Mouse (Mus musculus): ENCODE data around the gene Ptchd1.

The Ptchd1 gene

GRCm38 (mm10) chrX:155623701-155624281 is at the start of gene Ptchd1:
Ptchd1 (minus strand) TSS chrX:155623814.
- in situ Hi-C loops (cut with MseI, MboI) = no loop called here

- in situ Hi-C loops (cut with MseI, MboI) = no loop called here
Observed at GRCm38 (mm10) chrX:155657971-155658370, 34.4 kb upstream of the Ptchd1 start.

- in situ Hi-C loops (cut with MseI, MboI) = no loop called here
Observed at GRCm38 (mm10) chrX:155645975-155646374, 22.4 kb upstream of the Ptchd1 start.

GRCm38 (mm10) chrX:155643975-155644374 is 20.4 kb upstream of the Ptchd1 start:
- in situ Hi-C loops (cut with MseI, MboI) = no loop called here

- in situ Hi-C loops (cut with MseI, MboI) = no loop called here
Observed at GRCm38 (mm10) chrX:155625671-155626196, 2.1 kb upstream of the Ptchd1 start.

- in situ Hi-C loops (cut with MseI, MboI) = no loop called here
Observed at GRCm38 (mm10) chrX:155624895-155625294, 1.3 kb upstream of the Ptchd1 start.

- in situ Hi-C loops (cut with MseI, MboI) = no loop called here
Observed at GRCm38 (mm10) chrX:155624341-155624841, 777 bp upstream of the Ptchd1 start, which contains the start of gene Gm15155. Gm15155 (plus strand) TSS chrX:155624741.

- in situ Hi-C loops (cut with MseI, MboI) = no loop called here
Observed at GRCm38 (mm10) chrX:155622961-155623599, 534 bp downstream of the Ptchd1 start.

GRCm38 (mm10) chrX:155622527-155622926 is 1.1 kb downstream of the Ptchd1 start:
- in situ Hi-C loops (cut with MseI, MboI) = no loop called here

- in situ Hi-C loops (cut with MseI, MboI) = no loop called here
Observed at GRCm38 (mm10) chrX:155601196-155601595, 22.4 kb downstream of the Ptchd1 start.

- in situ Hi-C loops (cut with MseI, MboI) = no loop called here
Observed at GRCm38 (mm10) chrX:155596390-155596789, 27.2 kb downstream of the Ptchd1 start.

GRCm38 (mm10) chrX:155594685-155595084 is 28.9 kb downstream of the Ptchd1 start:
- in situ Hi-C loops (cut with MseI, MboI) = no loop called here

- in situ Hi-C loops (cut with MseI, MboI) = no loop called here
Observed at GRCm38 (mm10) chrX:155592467-155592866, 31.1 kb downstream of the Ptchd1 start.

- in situ Hi-C loops (cut with MseI, MboI) = no loop called here
Observed at GRCm38 (mm10) chrX:155591490-155591889, 32.1 kb downstream of the Ptchd1 start.

GRCm38 (mm10) chrX:155584586-155584985 is 39.0 kb downstream of the Ptchd1 start:
- in situ Hi-C loops (cut with MseI, MboI) = no loop called here

GRCm38 (mm10) chrX:155579791-155580190 is 43.8 kb downstream of the Ptchd1 start:
- in situ Hi-C loops (cut with MseI, MboI) = no loop called here

GRCm38 (mm10) chrX:155572396-155572795 is 51.2 kb downstream of the Ptchd1 start:
- in situ Hi-C loops (cut with MseI, MboI) = no loop called here

GRCm38 (mm10) chrX:155543780-155544179 is 79.8 kb downstream of the Ptchd1 start:
- in situ Hi-C loops (cut with MseI, MboI) = no loop called here
